Mouse (Mus musculus): Measurements from ENCODE around the gene C1qtnf6.

GRCm38 (mm10) chr15:78572658-78573397 lies 41.6 kb upstream of the C1qtnf6 start, which contains the start of gene Rac2:
- TF ChIP-seq CTCF (IDR thresholded peaks at IDR 0.05; ENCODE audit: low read depth, low read length) (no peak), POLR2AphosphoS5 (IDR thresholded peaks at IDR 0.05; ENCODE audit: insufficient replicate concordance, low read depth, low read length) (no peak), GATA2 (IDR thresholded peaks at IDR 0.05; ENCODE audit: borderline replicate concordance, low read depth, low read length) (no peak), GATA1 (IDR thresholded peaks at IDR 0.05; ENCODE audit: borderline replicate concordance, low read length) (no peak)

Measured in G1E (cell line).